Mouse (Mus musculus) limb, embryonic 15.5 days (tissue): ENCODE measurements at regions not wholly inside any gene's neighbourhood (a gene's known extent, or its start where the extent isn't known, plus 50 kb on each side); places are given as distances from the start of the nearest gene placed in this dataset.
A peak's percentile ranks its signal among the peaks of the same experiment; 100 is the strongest.
"Not testable (repeated sequence)": the region's sequence is repeated elsewhere in the genome, so short reads cannot be mapped to it uniquely, and the experiment has no call there.

Experiments used
- ATAC-seq: fragments of 200-750 bp; cut with Nextera tagmentation; 2 replicates; pipeline ENCODE4 v1.8.0; 2017; ENCODE audit warnings: low read depth, moderate TSS enrichment; ENCODE audit not compliant: insufficient number of reproducible peaks, low FRiP score, low TSS enrichment
- H3K27ac ChIP-seq: fragments of 300-500 bp; sonication (generic); 2 replicates; pipeline ENCODE4 v1.5.1; 2015; ENCODE audit warnings: moderate library complexity, mild to moderate bottlenecking, inconsistent platforms
- H3K27me3 ChIP-seq: fragments of 300-500 bp; sonication (generic); 2 replicates; pipeline ENCODE4 v1.6.1; 2015; ENCODE audit warnings: inconsistent platforms
- H3K36me3 ChIP-seq: fragments of 300-500 bp; sonication (generic); 2 replicates; pipeline ENCODE4 v1.6.1; 2015; ENCODE audit warnings: inconsistent platforms
- H3K4me1 ChIP-seq: fragments of 300-500 bp; sonication (generic); 2 replicates; pipeline ENCODE4 v1.6.1; 2015; ENCODE audit warnings: inconsistent platforms
- H3K4me2 ChIP-seq: fragments of 300-500 bp; sonication (generic); 2 replicates; pipeline ENCODE4 v1.6.1; 2015; ENCODE audit warnings: mild to moderate bottlenecking, inconsistent platforms
- H3K4me3 ChIP-seq: fragments of 300-500 bp; sonication (generic); 2 replicates; pipeline ENCODE4 v1.5.1; 2015; ENCODE audit warnings: mild to moderate bottlenecking, inconsistent platforms
- H3K9ac ChIP-seq: fragments of 300-500 bp; sonication (generic); 2 replicates; pipeline ENCODE4 v1.6.1; 2015; ENCODE audit warnings: inconsistent platforms
- H3K9me3 ChIP-seq: fragments of 300-500 bp; sonication (generic); 2 replicates; pipeline ENCODE4 v1.6.1; 2016; ENCODE audit warnings: inconsistent platforms
- WGBS: fragments of 180-500 bp; shearing (Covaris S2); methylation state at CpG from one replicate; pipeline ENCODE4 v1.1.7; 2015; 5-methylcytosine and 5-hydroxymethylcytosine counted together

DNA sequence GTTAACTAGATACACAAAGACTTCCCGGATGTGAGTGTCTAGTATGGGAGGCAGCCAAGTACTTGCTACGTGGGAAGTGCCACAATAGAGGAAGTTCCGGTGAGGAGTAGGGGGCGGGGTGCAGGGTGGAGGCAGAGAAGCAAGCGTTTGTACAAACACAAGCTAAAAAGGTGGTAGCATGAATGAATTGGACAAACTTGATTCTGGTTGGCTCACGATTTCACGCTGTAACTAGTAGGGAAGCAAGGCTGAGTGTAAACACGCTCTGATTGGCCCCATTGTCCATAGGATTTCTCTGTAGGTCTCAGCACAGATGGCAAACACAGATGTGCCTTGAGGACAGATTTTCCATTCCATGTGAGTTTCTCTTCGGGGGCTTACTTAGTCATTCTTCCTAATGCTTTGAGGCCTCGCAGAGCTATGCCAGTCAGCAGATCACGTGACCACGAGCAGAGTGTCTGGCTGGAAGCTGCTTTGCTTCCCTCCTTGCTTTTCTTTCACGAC lies 76.6 kb upstream of the Ptgfr start:
- 48% methylated on average over 13 of the region's 13 CpGs for WGBS
- H3K4me2 ChIP-seq: no peak overlapping the region
- H3K4me1 ChIP-seq: 0 out of 2 replicates have a peak, but pooled peaks cover 5% of the 10 kb centered on the region
- H3K9ac ChIP-seq: no peak overlapping the region
- H3K36me3 ChIP-seq: no peaks in the 10 kb centered on the region
- H3K27ac ChIP-seq: peak overlapping the region; percentile 67
- no peak overlapping the region for H3K4me3 ChIP-seq
- peak; percentile 77; the same call in 1 of the 2 replicates for ATAC-seq
- no peaks in the 10 kb centered on the region for H3K27me3 ChIP-seq
- no peaks in the 10 kb centered on the region for H3K9me3 ChIP-seq

DNA sequence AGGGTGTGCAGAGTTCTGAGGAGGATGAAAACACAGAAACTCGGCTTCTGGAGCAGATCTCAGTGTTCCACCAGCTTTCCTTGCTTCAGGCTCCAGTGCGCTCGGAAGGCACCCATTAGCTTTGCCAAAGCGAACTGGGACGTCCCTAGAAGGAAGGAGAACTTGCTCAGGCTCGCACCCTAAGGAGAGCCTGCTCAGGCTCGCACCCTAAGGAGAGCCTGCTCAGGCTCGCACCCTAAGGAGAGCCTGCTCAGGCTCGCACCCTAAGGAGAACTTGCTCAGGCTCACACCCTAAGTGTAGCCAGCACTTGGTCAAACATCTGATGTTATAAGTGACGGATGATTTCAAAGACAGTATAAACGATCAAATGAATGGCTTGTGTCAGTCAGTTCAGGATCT lies 74.9 kb upstream of the Ptgfr start:
- not testable (repeated sequence) for H3K9ac ChIP-seq, H3K4me2 ChIP-seq, H3K4me1 ChIP-seq, H3K36me3 ChIP-seq, H3K27ac ChIP-seq, H3K4me3 ChIP-seq, ATAC-seq, H3K27me3 ChIP-seq, H3K9me3 ChIP-seq
- 65% methylated on average over 11 of the region's 11 CpGs for WGBS

DNA sequence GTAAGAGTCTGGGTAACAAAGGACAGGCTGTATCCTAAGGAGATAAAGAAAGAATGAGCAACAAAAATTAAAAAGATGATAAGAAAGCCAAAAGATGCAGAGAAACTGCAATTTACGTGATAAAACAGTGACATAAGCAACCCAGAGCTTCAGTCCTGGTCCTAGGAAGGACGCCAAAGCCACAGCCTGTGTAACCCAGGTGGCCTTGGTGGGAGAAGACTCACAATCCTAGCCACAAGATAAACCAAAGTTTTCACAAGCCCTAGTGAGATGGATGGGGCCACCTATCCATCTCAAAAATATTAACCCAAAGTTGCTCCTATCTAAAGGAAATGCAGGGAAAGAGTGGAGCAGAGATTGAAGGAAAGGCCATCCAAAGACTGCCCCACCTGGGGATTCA lies 73.4 kb upstream of the Ptgfr start:
- Histone ChIP-seq H3K27ac (no peak overlapping the region), H3K27me3 (no peaks in the 10 kb centered on the region), H3K4me2 (no peak overlapping the region), H3K36me3 (no peaks in the 10 kb centered on the region), H3K9me3 (no peaks in the 10 kb centered on the region), H3K4me3 (no peak overlapping the region), H3K4me1 (0 out of 2 replicates have a peak, but pooled peaks cover 5% of the 10 kb centered on the region), H3K9ac (no peak overlapping the region)
- no peak for ATAC-seq
- WGBS: 90% methylated on average over 2 of the region's 2 CpGs

DNA sequence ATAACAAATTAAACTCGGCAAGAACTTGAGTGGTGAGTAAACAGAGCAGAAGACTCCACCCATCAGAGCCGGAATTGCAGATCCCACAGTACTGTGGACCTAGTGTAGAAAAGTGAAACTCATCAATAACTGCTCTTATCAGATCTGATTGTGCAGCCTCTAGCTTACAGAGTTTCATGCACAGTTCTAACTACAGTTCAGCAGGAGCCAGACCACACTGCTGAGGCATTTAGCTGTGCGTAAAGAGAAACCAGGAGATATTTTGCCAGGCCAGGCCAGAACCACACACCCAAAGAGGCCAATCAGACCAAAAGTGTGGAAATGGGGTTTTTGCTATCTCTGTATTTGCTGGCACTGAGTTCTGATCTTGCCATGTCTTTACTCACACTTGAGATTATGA lies 71.9 kb upstream of the Ptgfr start:
- no peaks in the 10 kb centered on the region for H3K36me3 ChIP-seq
- H3K4me2 ChIP-seq: no peak overlapping the region
- no peaks in the 10 kb centered on the region for H3K9me3 ChIP-seq
- H3K27me3 ChIP-seq: no peaks in the 10 kb centered on the region
- no peak overlapping the region for H3K9ac ChIP-seq
- 52% methylated on average over 3 of the region's 3 CpGs for WGBS
- no peak overlapping the region for H3K4me3 ChIP-seq
- ATAC-seq: no peak
- 0 out of 2 replicates have a peak overlapping the region, but pooled peaks have one; percentile 0 for H3K27ac ChIP-seq
- H3K4me1 ChIP-seq: 0 out of 2 replicates have a peak, but pooled peaks cover 5% of the 10 kb centered on the region

DNA sequence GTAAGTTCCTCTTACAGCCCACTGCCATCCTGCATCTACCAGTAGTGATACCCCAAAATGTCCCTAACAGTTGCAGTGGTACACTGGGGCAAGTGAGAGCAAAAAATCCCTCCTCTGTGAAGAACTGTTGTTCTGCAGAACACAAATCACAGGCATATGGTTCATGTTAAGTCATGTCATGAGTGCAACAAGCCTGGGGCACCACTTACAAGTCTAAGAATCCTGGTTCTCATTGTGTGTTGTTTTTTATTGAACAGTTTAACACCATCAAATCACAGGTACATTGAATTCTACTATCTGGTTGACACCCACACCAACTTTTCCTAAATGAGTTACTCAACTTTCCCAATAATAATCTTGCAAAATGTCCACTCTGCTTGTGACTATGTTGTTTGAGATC lies 71.5 kb upstream of the Ptgfr start:
- no peaks in the 10 kb centered on the region for H3K36me3 ChIP-seq
- 0 out of 2 replicates have a peak, but pooled peaks cover 5% of the 10 kb centered on the region for H3K4me1 ChIP-seq
- no peak for ATAC-seq
- H3K4me3 ChIP-seq: no peak overlapping the region
- no peak overlapping the region for H3K4me2 ChIP-seq
- no peak overlapping the region for H3K27ac ChIP-seq
- H3K9ac ChIP-seq: no peak overlapping the region
- H3K9me3 ChIP-seq: no peaks in the 10 kb centered on the region
- no peaks in the 10 kb centered on the region for H3K27me3 ChIP-seq

DNA sequence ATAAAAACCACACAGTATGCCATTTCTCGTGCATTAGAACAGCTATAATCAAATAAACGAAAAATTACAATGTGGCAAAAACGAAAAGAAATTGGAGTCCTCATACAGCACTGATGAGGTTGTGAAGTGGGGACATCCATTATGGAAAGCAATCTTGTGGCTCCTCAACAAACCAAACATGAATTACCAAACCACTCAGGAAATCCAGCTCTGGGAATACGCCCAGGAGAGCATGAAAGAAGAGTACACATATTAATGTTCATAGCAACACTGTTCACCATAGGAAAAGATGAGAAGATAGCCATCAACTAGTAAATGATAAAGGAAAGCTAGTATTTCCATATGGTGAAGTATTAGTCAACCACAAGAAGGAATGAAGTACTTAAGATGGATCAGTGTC lies 68.3 kb upstream of the Ptgfr start:
- H3K27ac ChIP-seq: no peak overlapping the region
- H3K4me1 ChIP-seq: peaks cover 9% of the 10 kb centered on the region
- WGBS: 83% methylated on average over 4 of the region's 4 CpGs
- H3K4me2 ChIP-seq: no peak overlapping the region
- no peak overlapping the region for H3K4me3 ChIP-seq
- no peak overlapping the region for H3K9ac ChIP-seq
- no peaks in the 10 kb centered on the region for H3K36me3 ChIP-seq
- H3K27me3 ChIP-seq: no peaks in the 10 kb centered on the region
- H3K9me3 ChIP-seq: no peaks in the 10 kb centered on the region
- no peak for ATAC-seq

DNA sequence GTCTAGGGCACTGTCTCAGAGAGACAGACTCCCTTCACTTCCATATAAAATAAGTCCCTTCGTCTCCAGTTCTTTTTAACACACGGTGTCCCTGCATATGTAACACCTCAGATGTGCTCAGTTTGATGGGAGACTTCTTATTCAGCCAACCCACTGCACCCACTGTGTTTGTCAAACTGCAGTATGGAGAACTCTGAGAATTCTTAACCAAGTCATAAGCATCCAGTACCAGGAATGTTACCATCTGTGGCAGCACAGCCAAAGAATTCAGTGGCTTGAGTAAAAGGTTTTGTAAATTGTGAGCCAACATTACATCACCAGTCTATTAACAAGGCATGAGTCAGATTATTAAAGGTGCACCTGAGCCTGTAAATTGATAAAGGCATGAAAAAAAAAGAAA lies 65.7 kb upstream of the Ptgfr start:
- Histone ChIP-seq H3K9ac (no peak overlapping the region), H3K4me3 (no peak overlapping the region), H3K36me3 (no peaks in the 10 kb centered on the region), H3K4me2 (no peak overlapping the region), H3K27me3 (no peaks in the 10 kb centered on the region), H3K9me3 (no peaks in the 10 kb centered on the region), H3K27ac (peak overlapping the region; percentile 72), H3K4me1 (peaks cover 9% of the 10 kb centered on the region)
- ATAC-seq: no peak
- WGBS: 57% methylated on average over 2 of the region's 2 CpGs

DNA sequence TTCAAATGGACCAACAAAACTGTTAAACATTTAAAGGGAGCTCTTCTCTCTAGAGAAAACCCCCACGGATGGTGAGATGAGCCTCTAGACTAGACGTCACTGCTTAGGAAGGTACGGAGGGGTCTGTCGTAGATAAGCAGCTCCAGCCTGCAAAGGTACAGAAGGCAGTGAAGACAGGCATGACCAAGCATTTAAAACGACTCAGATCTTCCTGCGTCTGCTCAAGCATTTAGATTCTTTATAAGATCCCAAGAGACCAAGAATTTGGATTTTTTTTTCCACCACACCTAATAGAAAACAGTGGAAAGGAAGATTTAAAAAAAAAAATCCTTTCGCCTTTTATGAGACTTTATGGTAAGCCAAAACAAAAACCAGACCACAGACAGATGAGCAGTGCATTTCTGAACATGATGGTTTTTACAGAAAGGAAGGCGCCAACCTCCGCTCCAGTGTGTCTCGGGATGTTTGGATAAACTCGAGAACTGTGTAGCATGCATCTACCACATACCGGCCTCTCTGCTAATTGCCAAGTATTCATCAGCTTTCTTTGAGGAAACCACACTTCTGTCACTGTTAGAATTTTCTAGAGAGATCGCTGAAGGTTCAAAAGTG lies 64.9 kb upstream of the Ptgfr start:
- Histone ChIP-seq H3K27ac (peak overlapping the region; percentile 73), H3K36me3 (no peaks in the 10 kb centered on the region), H3K27me3 (no peaks in the 10 kb centered on the region), H3K9ac (no peak overlapping the region), H3K4me3 (no peak overlapping the region), H3K4me2 (no peak overlapping the region), H3K4me1 (peaks cover 9% of the 10 kb centered on the region), H3K9me3 (no peaks in the 10 kb centered on the region)
- peak; percentile 61; the same call in 1 of the 2 replicates for ATAC-seq
- WGBS: 43% methylated on average over 13 of the region's 13 CpGs

DNA sequence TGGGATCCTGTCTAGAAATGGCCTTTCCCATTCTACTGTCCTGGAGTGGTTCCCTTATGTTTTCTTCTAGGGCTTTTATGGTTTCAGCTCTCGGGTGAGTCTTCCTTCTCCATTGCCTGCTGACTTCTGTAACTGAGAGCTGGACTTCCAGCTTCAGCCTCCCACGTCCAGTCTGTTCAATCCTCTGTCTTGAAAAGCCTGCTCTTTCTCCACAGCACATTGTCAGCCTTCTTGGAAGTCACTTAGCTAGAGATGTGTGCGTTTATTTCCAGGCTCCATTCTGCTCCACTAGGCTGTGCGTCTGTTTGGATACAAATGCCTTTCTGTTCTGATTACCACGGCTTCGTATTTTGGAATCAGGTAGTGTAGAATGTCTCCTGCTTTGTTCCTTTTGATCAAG lies 62.2 kb upstream of the Ptgfr start:
- H3K4me1 ChIP-seq: peaks cover 9% of the 10 kb centered on the region
- no peak for ATAC-seq

DNA sequence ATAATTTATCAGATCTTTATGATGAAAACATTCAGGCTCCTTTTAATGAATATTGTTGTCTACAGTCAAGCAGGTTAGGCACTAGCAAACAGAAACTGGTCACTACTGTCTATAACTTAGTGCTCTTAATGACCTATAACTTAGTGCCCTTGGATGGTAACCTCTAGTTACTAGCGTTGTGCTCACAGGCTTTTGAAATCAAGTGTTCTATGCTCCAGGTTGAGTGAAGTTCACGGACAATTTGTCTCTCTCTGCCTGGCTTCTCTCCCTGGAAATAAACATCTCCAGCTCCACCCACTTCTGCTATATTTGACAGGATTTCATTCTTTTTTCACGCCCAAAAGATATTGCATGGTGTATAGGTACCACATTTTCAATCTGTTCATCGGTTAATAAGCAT lies 61.7 kb upstream of the Ptgfr start:
- peaks cover 9% of the 10 kb centered on the region for H3K4me1 ChIP-seq
- WGBS: 84% methylated on average over 4 of the region's 4 CpGs
- no peaks in the 10 kb centered on the region for H3K27me3 ChIP-seq
- H3K9me3 ChIP-seq: no peaks in the 10 kb centered on the region
- no peak overlapping the region for H3K9ac ChIP-seq
- H3K4me3 ChIP-seq: no peak overlapping the region
- no peak overlapping the region for H3K27ac ChIP-seq
- no peak for ATAC-seq
- no peak overlapping the region for H3K4me2 ChIP-seq
- no peaks in the 10 kb centered on the region for H3K36me3 ChIP-seq

More for the DNA sequence above, 62.2 kb upstream of the Ptgfr start:
- no peak overlapping the region for H3K4me3 ChIP-seq
- no peaks in the 10 kb centered on the region for H3K9me3 ChIP-seq
- no peak overlapping the region for H3K9ac ChIP-seq
- H3K36me3 ChIP-seq: no peaks in the 10 kb centered on the region
- no peak overlapping the region for H3K4me2 ChIP-seq
- 79% methylated on average over 6 of the region's 6 CpGs for WGBS
- no peak overlapping the region for H3K27ac ChIP-seq
- no peaks in the 10 kb centered on the region for H3K27me3 ChIP-seq

DNA sequence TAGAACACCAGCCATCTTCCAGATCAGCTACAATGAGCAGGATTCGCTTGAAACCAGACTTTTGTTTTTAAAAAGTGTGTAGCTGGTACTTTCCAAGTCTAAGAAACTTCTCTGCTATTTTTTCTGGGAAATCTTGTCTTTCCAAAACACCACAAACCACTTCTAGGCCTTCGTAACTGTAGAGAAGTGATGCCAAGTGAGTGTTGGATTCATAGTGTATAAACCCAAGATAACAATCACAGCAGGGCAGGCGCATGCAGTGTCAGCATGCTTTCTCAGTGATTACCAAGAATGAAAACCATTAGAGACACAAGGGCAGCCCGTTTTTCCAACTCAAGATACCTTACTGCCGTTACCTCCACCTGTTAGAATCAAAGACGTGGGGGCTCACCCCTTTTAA lies 58.9 kb upstream of the Ptgfr start:
- WGBS: 79% methylated on average over 6 of the region's 6 CpGs
- peaks cover 9% of the 10 kb centered on the region for H3K4me1 ChIP-seq
- no peaks in the 10 kb centered on the region for H3K9me3 ChIP-seq
- no peaks in the 10 kb centered on the region for H3K27me3 ChIP-seq
- H3K4me3 ChIP-seq: no peak overlapping the region
- H3K9ac ChIP-seq: no peak overlapping the region
- H3K27ac ChIP-seq: no peak overlapping the region
- ATAC-seq: no peak
- H3K4me2 ChIP-seq: no peak overlapping the region
- no peaks in the 10 kb centered on the region for H3K36me3 ChIP-seq

DNA sequence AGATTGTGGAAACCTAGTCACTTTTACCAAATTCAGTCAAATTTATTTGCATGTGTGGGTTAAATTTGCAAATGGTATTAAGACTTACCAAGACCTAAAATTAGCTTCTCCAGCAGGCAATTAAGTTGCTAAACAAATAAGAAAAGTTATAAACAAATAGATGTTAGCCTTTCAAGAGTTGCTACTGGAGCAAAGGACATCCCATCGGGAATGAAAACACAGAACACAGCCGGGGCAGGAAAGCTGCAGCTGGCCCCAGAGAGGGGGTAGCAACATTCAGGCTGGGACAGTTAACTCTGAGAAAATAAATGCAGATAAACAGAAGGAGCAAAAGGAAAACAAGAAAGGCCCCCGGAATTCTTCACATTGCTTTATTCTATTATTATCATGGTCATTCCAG lies 57.3 kb upstream of the Ptgfr start:
- Histone ChIP-seq H3K4me1 (peaks cover 25% of the 10 kb centered on the region), H3K27ac (no peak overlapping the region), H3K9me3 (no peaks in the 10 kb centered on the region), H3K36me3 (no peaks in the 10 kb centered on the region), H3K4me2 (no peak overlapping the region), H3K9ac (no peak overlapping the region), H3K27me3 (no peaks in the 10 kb centered on the region), H3K4me3 (no peak overlapping the region)
- WGBS: 58% methylated on average over 3 of the region's 3 CpGs
- ATAC-seq: no peak
